Mouse (Mus musculus): Measurements from ENCODE around the gene Svip. TPM values are rescaled to one million over a fixed set of nuclear protein-coding genes. Genes with fewer than 3 reads are reported as not detected.

The Svip gene
- polyA plus RNA-seq, 1 experiment from 2014 or later, result 13.1 TPM

Other genes with a start within 250 kb of the Svip start
- 17.5 and 19.7 TPM in 2 replicates for gene Gas2, start 144.0 kb downstream of the Svip start, polyA plus RNA-seq (2014; fragmentation: Nextera tagmentation; extraction: Ambion mirVana)
- 5.1 and 7.0 TPM in 2 replicates for gene Fancf, start 143.8 kb downstream of the Svip start, polyA plus RNA-seq (2014; fragmentation: Nextera tagmentation; extraction: Ambion mirVana)
- gene 1700015G11Rik, start 9.7 kb upstream of the Svip start, polyA plus RNA-seq (2014; fragmentation: Nextera tagmentation; extraction: Ambion mirVana), result not detected in 2 replicates

Data from stomach, embryonic 14.5 days (tissue).